Mouse (Mus musculus) heart, embryonic 13.5 days (tissue): Measurements from ENCODE around the gene Arhgap24. TPM values are rescaled to one million over a fixed set of nuclear protein-coding genes. Genes with fewer than 3 reads are reported as not detected.

Experiments
- ATAC-seq: fragments of 200-750 bp; cut with Nextera tagmentation; 2 replicates; pipeline ENCODE4 v1.8.0; 2017; ENCODE audit warnings: moderate TSS enrichment; ENCODE audit not compliant: insufficient number of reproducible peaks, low FRiP score, low TSS enrichment; ENCODE audit errors: extremely low read depth
- H3K27ac ChIP-seq: fragments of 300-500 bp; sonication (generic); replicated peaks from 2 replicates; pipeline ENCODE4 v1.5.1; 2015; ENCODE audit warnings: moderate library complexity, mild to moderate bottlenecking, inconsistent platforms
- H3K27me3 ChIP-seq: fragments of 300-500 bp; sonication (generic); replicated peaks from 2 replicates; pipeline ENCODE4 v1.6.1; 2015; ENCODE audit warnings: mild to moderate bottlenecking, inconsistent platforms
- H3K36me3 ChIP-seq: fragments of 300-500 bp; sonication (generic); 2 replicates; pipeline ENCODE4 v1.6.1; 2015; ENCODE audit warnings: mild to moderate bottlenecking, inconsistent platforms
- H3K4me1 ChIP-seq: fragments of 300-500 bp; sonication (generic); 2 replicates; pipeline ENCODE4 v1.6.1; 2015; ENCODE audit warnings: inconsistent platforms
- H3K4me2 ChIP-seq: fragments of 300-500 bp; sonication (generic); 2 replicates; pipeline ENCODE4 v1.6.1; 2015; ENCODE audit warnings: inconsistent platforms, mild to moderate bottlenecking, moderate library complexity
- H3K4me3 ChIP-seq: fragments of 300-500 bp; sonication (generic); 2 replicates; pipeline ENCODE4 v1.5.1; 2015; ENCODE audit warnings: moderate library complexity, mild to moderate bottlenecking, inconsistent platforms
- H3K9ac ChIP-seq: fragments of 300-500 bp; sonication (generic); 2 replicates; pipeline ENCODE4 v1.6.1; 2015; ENCODE audit warnings: inconsistent platforms, mild to moderate bottlenecking, moderate library complexity
- H3K9me3 ChIP-seq: fragments of 300-500 bp; sonication (generic); 2 replicates; pipeline ENCODE4 v1.6.1; 2016; ENCODE audit warnings: inconsistent platforms
- WGBS: fragments of 180-500 bp; shearing (Covaris S2); methylation state at CpG from one replicate; pipeline ENCODE4 v1.1.7; 2015; ENCODE audit warnings: mixed read lengths; 5-methylcytosine and 5-hydroxymethylcytosine counted together
- polyA plus RNA-seq: library from polyadenylated mRNA; unstranded; fragments of >200 nt; fragmentation: Nextera tagmentation; extraction: Ambion mirVana; gene quantifications from 2 replicates; pipeline ENCODE4 v1.2.1, GENCODE M21; 2015

The Arhgap24 gene
- polyA plus RNA-seq, 1 experiment from 2014 or later = 11.2 TPM

GRCm38 (mm10) chr5:102750674-102751073, 269.5 kb downstream of the Arhgap24 start:
- H3K27me3 ChIP-seq = no peaks in the 10 kb centered on the region
- H3K4me3 ChIP-seq = no peak overlapping the region
- H3K9ac ChIP-seq = no peak overlapping the region
- no peak overlapping the region for H3K4me2 ChIP-seq
- H3K4me1 ChIP-seq = peaks cover 30% of the 10 kb centered on the region
- no peak for ATAC-seq
- H3K9me3 ChIP-seq = no peaks in the 10 kb centered on the region
- WGBS = 62% methylated on average over 5 of the region's 5 CpGs
- no peak overlapping the region for H3K27ac ChIP-seq
- no peaks in the 10 kb centered on the region for H3K36me3 ChIP-seq

DNA sequence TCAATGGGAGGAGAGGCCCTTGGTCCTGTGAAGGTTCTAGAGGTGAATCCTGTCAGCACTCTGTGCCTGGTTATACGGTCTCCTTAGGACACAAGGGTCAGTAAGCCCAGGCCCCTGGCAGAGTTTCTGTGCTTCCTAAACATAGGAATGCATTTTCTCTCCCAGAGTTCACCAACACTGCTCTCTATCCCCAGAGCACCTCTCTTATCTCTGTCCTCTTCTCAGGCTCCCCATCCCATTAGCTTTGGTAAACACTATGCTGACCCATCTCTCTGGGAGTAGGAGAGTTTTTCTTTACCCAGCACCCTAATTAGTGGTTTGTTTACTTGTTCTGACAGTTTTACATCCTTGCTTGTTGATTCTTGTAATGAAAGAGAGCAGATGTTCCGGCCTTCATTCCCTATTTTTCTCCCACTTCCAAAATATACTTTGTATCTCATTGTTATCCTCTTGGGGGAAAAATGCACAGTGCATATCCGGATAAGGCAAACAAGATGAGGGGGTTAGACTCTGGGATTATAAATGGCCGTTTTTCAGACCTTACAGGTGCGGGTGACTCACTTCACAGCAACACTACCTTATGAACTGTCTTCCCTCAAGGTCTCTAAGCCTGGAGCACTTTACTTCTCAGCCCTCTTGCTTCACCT, 270.6 kb downstream of the Arhgap24 start:
- H3K4me1 ChIP-seq = peaks cover 35% of the 10 kb centered on the region
- H3K4me3 ChIP-seq = no peak overlapping the region
- H3K9me3 ChIP-seq = no peaks in the 10 kb centered on the region
- no peak for ATAC-seq
- 14% methylated on average over 5 of the region's 5 CpGs for WGBS
- H3K9ac ChIP-seq = no peak overlapping the region
- H3K4me2 ChIP-seq = peak overlapping the region; percentile 26
- no peaks in the 10 kb centered on the region for H3K36me3 ChIP-seq
- peak overlapping the region; percentile 68 for H3K27ac ChIP-seq
- H3K27me3 ChIP-seq = no peaks in the 10 kb centered on the region

GRCm38 (mm10) chr5:102752308-102752663, 271.1 kb downstream of the Arhgap24 start:
- Histone ChIP-seq H3K27ac (peak overlapping the region; percentile 68), H3K9ac (no peak overlapping the region), H3K4me2 (peak overlapping the region; percentile 26), H3K27me3 (no peaks in the 10 kb centered on the region), H3K4me1 (peaks cover 40% of the 10 kb centered on the region), H3K9me3 (no peaks in the 10 kb centered on the region), H3K4me3 (no peak overlapping the region), H3K36me3 (no peaks in the 10 kb centered on the region)
- no peak; the same call in 1 of the 2 replicates for ATAC-seq
- 0% methylated on average over 2 of the region's 2 CpGs for WGBS

DNA sequence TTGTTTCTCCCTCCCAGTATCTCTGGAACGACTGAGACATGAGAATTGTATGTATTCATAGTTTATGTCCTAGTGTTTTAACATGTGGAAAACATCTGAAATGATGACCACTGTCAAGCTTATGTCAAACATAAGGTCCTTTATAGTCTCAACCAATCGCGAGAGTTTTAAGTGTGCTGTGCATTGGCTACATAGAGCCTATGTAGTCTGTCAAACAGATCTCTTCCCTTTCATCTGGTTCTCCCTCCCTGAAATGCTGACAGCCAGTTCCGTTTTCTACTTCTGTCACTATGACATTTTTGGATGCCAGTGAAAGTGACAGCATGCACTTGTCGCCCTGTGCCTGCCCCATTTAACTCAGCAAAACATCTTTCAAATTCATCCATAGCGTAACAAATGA, 275.8 kb downstream of the Arhgap24 start:
- Histone ChIP-seq H3K4me1 (peaks cover 29% of the 10 kb centered on the region), H3K36me3 (no peaks in the 10 kb centered on the region), H3K9ac (no peak overlapping the region), H3K27ac (peak overlapping the region; percentile 39; the same call in 1 of the 2 replicates), H3K4me2 (no peak overlapping the region), H3K9me3 (no peaks in the 10 kb centered on the region), H3K4me3 (no peak overlapping the region), H3K27me3 (no peaks in the 10 kb centered on the region)
- WGBS = 48% methylated on average over 6 of the region's 6 CpGs
- no peak for ATAC-seq

DNA sequence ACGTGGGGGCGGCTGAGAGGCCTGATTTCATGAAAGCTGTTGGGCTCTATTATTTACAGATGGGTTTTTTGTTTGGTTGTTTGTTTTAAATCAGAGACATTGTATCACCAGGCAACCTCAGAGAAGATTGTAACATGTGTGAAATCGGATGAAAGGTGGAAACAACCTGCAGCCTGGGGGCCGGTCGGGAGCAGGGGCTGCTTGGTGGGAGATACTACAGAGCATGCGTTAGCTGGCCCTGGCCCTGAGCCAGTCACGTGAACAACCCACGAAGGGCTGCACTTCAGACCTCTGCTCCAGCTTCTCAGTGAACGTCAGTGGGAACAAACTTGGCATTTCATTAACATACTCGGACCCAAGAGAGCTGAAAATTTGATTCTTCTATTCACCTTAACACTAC, 284.5 kb downstream of the Arhgap24 start:
- H3K27ac ChIP-seq = no peak overlapping the region
- no peak overlapping the region for H3K4me2 ChIP-seq
- H3K4me3 ChIP-seq = no peak overlapping the region
- WGBS = 69% methylated on average over 10 of the region's 10 CpGs
- H3K27me3 ChIP-seq = no peaks in the 10 kb centered on the region
- H3K9ac ChIP-seq = no peak overlapping the region
- no peak for ATAC-seq
- peaks cover 34% of the 10 kb centered on the region for H3K4me1 ChIP-seq
- no peaks in the 10 kb centered on the region for H3K9me3 ChIP-seq
- no peaks in the 10 kb centered on the region for H3K36me3 ChIP-seq

GRCm38 (mm10) chr5:102766311-102767057, 285.3 kb downstream of the Arhgap24 start:
- H3K4me1 ChIP-seq = peaks cover 34% of the 10 kb centered on the region
- no peak overlapping the region for H3K4me3 ChIP-seq
- no peaks in the 10 kb centered on the region for H3K9me3 ChIP-seq
- ATAC-seq = no peak
- no peak overlapping the region for H3K4me2 ChIP-seq
- no peak overlapping the region for H3K27ac ChIP-seq
- WGBS = 76% methylated on average over 6 of the region's 6 CpGs
- H3K36me3 ChIP-seq = no peaks in the 10 kb centered on the region
- no peak overlapping the region for H3K9ac ChIP-seq
- H3K27me3 ChIP-seq = no peaks in the 10 kb centered on the region

- H3K4me3 ChIP-seq = no peak overlapping the region
- H3K36me3 ChIP-seq = no peaks in the 10 kb centered on the region
- no peak overlapping the region for H3K9ac ChIP-seq
- H3K4me1 ChIP-seq = peaks cover 32% of the 10 kb centered on the region
- ATAC-seq = no peak
- 61% methylated on average over 4 of the region's 4 CpGs for WGBS
- no peaks in the 10 kb centered on the region for H3K27me3 ChIP-seq
- H3K4me2 ChIP-seq = no peak overlapping the region
- peak overlapping the region; percentile 86 for H3K27ac ChIP-seq
- no peaks in the 10 kb centered on the region for H3K9me3 ChIP-seq
These were observed 285.9 kb downstream of the Arhgap24 start for GRCm38 (mm10) chr5:102767058-102767444.

GRCm38 (mm10) chr5:102767822-102768221, 286.6 kb downstream of the Arhgap24 start:
- Histone ChIP-seq H3K4me2 (no peak overlapping the region; the same call in 1 of the 2 replicates), H3K27me3 (no peaks in the 10 kb centered on the region), H3K36me3 (no peaks in the 10 kb centered on the region), H3K4me1 (peaks cover 32% of the 10 kb centered on the region), H3K4me3 (no peak overlapping the region), H3K9me3 (no peaks in the 10 kb centered on the region), H3K9ac (no peak overlapping the region), H3K27ac (peak overlapping the region; percentile 86)
- WGBS = 71% methylated on average over 7 of the region's 7 CpGs
- no peak for ATAC-seq

GRCm38 (mm10) chr5:102768385-102769080, 287.3 kb downstream of the Arhgap24 start:
- H3K27ac ChIP-seq = peak overlapping the region; percentile 86
- no peaks in the 10 kb centered on the region for H3K36me3 ChIP-seq
- peak overlapping the region; percentile 63 for H3K4me2 ChIP-seq
- H3K4me3 ChIP-seq = peak overlapping the region; percentile 38
- H3K9ac ChIP-seq = peak overlapping the region; percentile 71
- peaks cover 32% of the 10 kb centered on the region for H3K4me1 ChIP-seq
- ATAC-seq = peak; percentile 63; the same call in 1 of the 2 replicates
- H3K9me3 ChIP-seq = no peaks in the 10 kb centered on the region
- no peaks in the 10 kb centered on the region for H3K27me3 ChIP-seq
- WGBS = 48% methylated on average over 12 of the region's 12 CpGs

DNA sequence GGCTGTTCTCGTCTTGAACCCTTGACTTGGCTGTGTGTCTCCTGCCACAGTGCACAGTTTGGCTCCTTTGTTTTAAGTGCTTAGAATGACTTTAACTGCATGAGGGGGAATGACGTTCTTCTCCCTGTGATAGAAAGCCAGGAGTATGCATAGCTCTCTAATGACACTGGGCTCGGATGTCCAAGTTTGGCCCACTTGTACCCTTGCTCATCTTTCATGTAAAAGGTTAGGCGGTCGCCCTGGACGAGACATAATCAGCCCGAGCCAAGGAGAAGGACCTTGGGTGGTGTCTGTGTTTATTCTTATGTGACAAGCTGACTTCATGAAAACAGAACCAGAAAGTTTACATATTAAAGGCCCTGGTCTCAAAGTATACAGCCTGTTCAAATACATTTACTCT, 289.4 kb downstream of the Arhgap24 start:
- no peak overlapping the region for H3K4me3 ChIP-seq
- ATAC-seq = no peak
- H3K9me3 ChIP-seq = no peaks in the 10 kb centered on the region
- no peak overlapping the region for H3K9ac ChIP-seq
- H3K36me3 ChIP-seq = no peaks in the 10 kb centered on the region
- 75% methylated on average over 7 of the region's 7 CpGs for WGBS
- H3K27ac ChIP-seq = no peak overlapping the region
- H3K27me3 ChIP-seq = no peaks in the 10 kb centered on the region
- H3K4me1 ChIP-seq = peaks cover 49% of the 10 kb centered on the region
- no peak overlapping the region for H3K4me2 ChIP-seq

DNA sequence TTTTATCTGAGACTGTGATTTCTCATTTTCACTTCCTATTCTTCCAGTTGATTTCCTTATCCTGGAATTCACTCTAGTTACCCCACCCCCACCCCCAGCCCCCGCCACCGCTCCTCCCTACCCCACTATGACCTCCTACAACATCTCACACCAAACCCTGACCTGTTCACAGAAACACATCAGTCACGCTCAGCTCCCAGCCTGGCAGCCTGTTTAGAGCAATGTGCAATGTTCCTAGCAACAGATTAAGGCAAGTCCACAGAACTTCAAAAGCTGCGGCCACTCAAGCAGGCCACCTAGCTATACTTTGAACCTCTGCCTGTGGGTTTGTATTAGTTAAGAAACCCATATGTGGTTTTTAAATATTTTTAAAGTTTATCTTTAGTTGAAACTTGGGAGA, 293.3 kb downstream of the Arhgap24 start:
- no peak overlapping the region for H3K4me3 ChIP-seq
- no peak overlapping the region for H3K4me2 ChIP-seq
- H3K4me1 ChIP-seq = peaks cover 38% of the 10 kb centered on the region
- no peak for ATAC-seq
- H3K27me3 ChIP-seq = no peaks in the 10 kb centered on the region
- H3K9me3 ChIP-seq = no peaks in the 10 kb centered on the region
- no peak overlapping the region for H3K9ac ChIP-seq
- no peak overlapping the region for H3K27ac ChIP-seq
- no peaks in the 10 kb centered on the region for H3K36me3 ChIP-seq
- 51% methylated on average over 4 of the region's 4 CpGs for WGBS
